Mouse (Mus musculus) heart, embryonic 16.5 days (tissue): ENCODE measurements around the gene Ssh3. TPM values are rescaled to one million over a fixed set of nuclear protein-coding genes. Genes with fewer than 3 reads are reported as not detected.
A peak's percentile ranks its signal among the peaks of the same experiment; 100 is the strongest.

Experiments
- ATAC-seq: fragments of 200-750 bp; cut with Nextera tagmentation; replicated peaks from 2 replicates; pipeline ENCODE4 v1.8.0; 2017; ENCODE audit warnings: moderate number of reproducible peaks; ENCODE audit not compliant: insufficient read depth, low FRiP score; ENCODE audit errors: extremely low read depth
- H3K27ac ChIP-seq: fragments of 300-500 bp; sonication (generic); 2 replicates; pipeline ENCODE4 v1.5.1; 2014; ENCODE audit warnings: mild to moderate bottlenecking, low read length, control low read depth, moderate library complexity
- H3K27me3 ChIP-seq: fragments of 300-500 bp; sonication (generic); 2 replicates; pipeline ENCODE4 v1.6.1; 2014; ENCODE audit warnings: low read length, mixed read lengths; ENCODE audit not compliant: control insufficient read depth, insufficient read depth
- H3K36me3 ChIP-seq: fragments of 300-500 bp; sonication (generic); 2 replicates; pipeline ENCODE4 v1.6.1; 2014; ENCODE audit not compliant: control insufficient read depth, insufficient read depth
- H3K4me1 ChIP-seq: fragments of 300-500 bp; sonication (generic); 2 replicates; pipeline ENCODE4 v1.6.1; 2014; ENCODE audit warnings: low read length, mixed read lengths; ENCODE audit not compliant: control insufficient read depth, insufficient read depth
- H3K4me2 ChIP-seq: fragments of 300-500 bp; sonication (generic); 2 replicates; pipeline ENCODE4 v1.6.1; 2014; ENCODE audit warnings: low read depth, mild to moderate bottlenecking, control low read depth, low read length
- H3K4me3 ChIP-seq: fragments of 300-500 bp; sonication (generic); 2 replicates; pipeline ENCODE4 v1.5.1; 2014; ENCODE audit warnings: mild to moderate bottlenecking, control low read depth, low read length
- H3K9ac ChIP-seq: fragments of 300-500 bp; sonication (generic); 2 replicates; pipeline ENCODE4 v1.6.1; 2014; ENCODE audit warnings: low read length, control low read depth
- H3K9me3 ChIP-seq: fragments of 300-500 bp; sonication (generic); replicated peaks from 2 replicates; pipeline ENCODE4 v1.6.1; 2016; ENCODE audit warnings: low read length; ENCODE audit not compliant: control insufficient read depth
- WGBS: fragments of 180-500 bp; shearing (Covaris S2); extraction: QIAGEN DNeasy Blood & Tissue Kit; methylation state at CpG from one replicate; pipeline ENCODE4 v1.1.7; 2014; 5-methylcytosine and 5-hydroxymethylcytosine counted together
- polyA plus RNA-seq: library from polyadenylated mRNA; unstranded; fragments of >200 nt; fragmentation: Nextera tagmentation; extraction: Ambion mirVana; gene quantifications from 2 replicates; pipeline ENCODE4 v1.2.1, GENCODE M21; 2015

The Ssh3 gene
- 8.3 and 11.6 TPM in 2 replicates for polyA plus RNA-seq

GRCm38 (mm10) chr19:4268566-4269361 lies at the start of gene Ssh3:
Gene Ssh3, minus strand, starts transcription at chr19:4269180.
- Histone ChIP-seq H3K27ac (no peak within 1 kb of the TSS), H3K9me3 (no peaks in the 10 kb centered on the region), H3K4me3 (peak within 1 kb of the TSS; percentile 66), H3K4me2 (peak within 1 kb of the TSS; percentile 90), H3K27me3 (no peaks in the 10 kb centered on the region), H3K4me1 (peaks cover 14% of the 10 kb centered on the region; the same call in 1 of the 2 replicates), H3K36me3 (no peaks in the 10 kb centered on the region), H3K9ac (peak within 1 kb of the TSS; percentile 79)
- peak; percentile 84 for ATAC-seq
- WGBS, result 8% methylated on average over 46 of the region's 46 CpGs

GRCm38 (mm10) chr19:4317181-4317580 lies 48.2 kb upstream of the Ssh3 start:
- no peaks in the 10 kb centered on the region for H3K27me3 ChIP-seq
- H3K9ac ChIP-seq, result no peak overlapping the region
- H3K36me3 ChIP-seq, result peaks cover 45% of the 10 kb centered on the region
- 85% methylated on average over 3 of the region's 3 CpGs for WGBS
- no peak overlapping the region for H3K4me2 ChIP-seq
- H3K27ac ChIP-seq, result no peak overlapping the region
- H3K9me3 ChIP-seq, result no peaks in the 10 kb centered on the region
- ATAC-seq, result no peak
- peaks cover 16% of the 10 kb centered on the region for H3K4me1 ChIP-seq
- H3K4me3 ChIP-seq, result no peak overlapping the region

- Histone ChIP-seq H3K4me1 (peaks cover 16% of the 10 kb centered on the region), H3K4me2 (no peak overlapping the region), H3K27me3 (no peaks in the 10 kb centered on the region), H3K9me3 (no peaks in the 10 kb centered on the region), H3K4me3 (no peak overlapping the region), H3K36me3 (peaks cover 32% of the 10 kb centered on the region), H3K9ac (no peak overlapping the region), H3K27ac (peak overlapping the region; percentile 26)
- peak; percentile 75 for ATAC-seq
- 54% methylated on average over 6 of the region's 6 CpGs for WGBS
Observed at GRCm38 (mm10) chr19:4315223-4315944, 46.4 kb upstream of the Ssh3 start.

GRCm38 (mm10) chr19:4309776-4310185 lies 40.8 kb upstream of the Ssh3 start:
- Histone ChIP-seq H3K27me3 (no peaks in the 10 kb centered on the region), H3K4me2 (no peak overlapping the region), H3K4me3 (no peak overlapping the region), H3K4me1 (peaks cover 11% of the 10 kb centered on the region), H3K9me3 (no peaks in the 10 kb centered on the region), H3K36me3 (no peaks in the 10 kb centered on the region), H3K27ac (no peak overlapping the region), H3K9ac (no peak overlapping the region)
- ATAC-seq, result no peak

GRCm38 (mm10) chr19:4309302-4309701 lies 40.3 kb upstream of the Ssh3 start:
- Histone ChIP-seq H3K4me1 (peaks cover 16% of the 10 kb centered on the region), H3K9ac (no peak overlapping the region), H3K9me3 (no peaks in the 10 kb centered on the region), H3K36me3 (no peaks in the 10 kb centered on the region), H3K4me3 (no peak overlapping the region), H3K27me3 (no peaks in the 10 kb centered on the region), H3K4me2 (no peak overlapping the region), H3K27ac (no peak overlapping the region)
- WGBS, result 93% methylated on average over 4 of the region's 4 CpGs
- ATAC-seq, result no peak

GRCm38 (mm10) chr19:4306190-4306577 lies 37.2 kb upstream of the Ssh3 start, which contains the start of gene Grk2:
Gene Grk2, minus strand, starts transcription at chr19:4306222.
- Histone ChIP-seq H3K4me1 (peaks cover 45% of the 10 kb centered on the region), H3K27ac (peak within 1 kb of the TSS; percentile 86), H3K9ac (peak within 1 kb of the TSS; percentile 99), H3K4me3 (peak within 1 kb of the TSS; percentile 97), H3K36me3 (no peaks in the 10 kb centered on the region), H3K9me3 (no peaks in the 10 kb centered on the region), H3K4me2 (peak within 1 kb of the TSS; percentile 66), H3K27me3 (no peaks in the 10 kb centered on the region)
- peak; percentile 75 for ATAC-seq
- under 1% methylated on average over 23 of the region's 46 CpGs for WGBS

GRCm38 (mm10) chr19:4305491-4306189 lies 36.7 kb upstream of the Ssh3 start:
- Histone ChIP-seq H3K9me3 (no peaks in the 10 kb centered on the region), H3K4me2 (peak overlapping the region; percentile 66), H3K4me3 (peak overlapping the region; percentile 97), H3K27ac (peak overlapping the region; percentile 86), H3K36me3 (no peaks in the 10 kb centered on the region), H3K9ac (peak overlapping the region; percentile 99), H3K27me3 (no peaks in the 10 kb centered on the region), H3K4me1 (peaks cover 50% of the 10 kb centered on the region)
- WGBS, result under 1% methylated on average over 54 of the region's 68 CpGs
- ATAC-seq, result peak; percentile 58

GRCm38 (mm10) chr19:4304871-4305321 lies 35.9 kb upstream of the Ssh3 start:
- 53% methylated on average over 4 of the region's 4 CpGs for WGBS

More at GRCm38 (mm10) chr19:4304871-4305321, 35.9 kb upstream of the Ssh3 start:
- Histone ChIP-seq H3K4me1 (peaks cover 54% of the 10 kb centered on the region), H3K36me3 (no peaks in the 10 kb centered on the region), H3K9me3 (no peaks in the 10 kb centered on the region), H3K27ac (peak overlapping the region; percentile 86), H3K9ac (peak overlapping the region; percentile 99), H3K4me2 (peak overlapping the region; percentile 66), H3K27me3 (no peaks in the 10 kb centered on the region), H3K4me3 (peak overlapping the region; percentile 97)
- ATAC-seq, result no peak
